Mouse (Mus musculus) cerebellum, postnatal 14 days (tissue): ENCODE results near the gene Sstr5.

Experiments used
- DNase-seq, 2 experiments: peaks; one replicate each; pipeline ENCODE4 v3.0.0; 2021; ENCODE audit warnings: mixed read lengths in 2 of 2

Gene Sstr5

GRCm38 (mm10) chr17:25497013-25497412 lies at the start of gene Sstr5:
Gene Sstr5, minus strand, starts transcription at chr17:25497288.
- DNase-seq = peak in 1 of 2 experiments; percentile 37

- no peak for DNase-seq
Observed at GRCm38 (mm10) chr17:25541768-25542167, 44.7 kb upstream of the Sstr5 start.

GRCm38 (mm10) chr17:25540731-25541130 lies 43.6 kb upstream of the Sstr5 start:
- no peak for DNase-seq

GRCm38 (mm10) chr17:25538945-25539875 lies 42.1 kb upstream of the Sstr5 start:
- peak; percentile 38 to 56 for DNase-seq

GRCm38 (mm10) chr17:25530357-25531022 lies 33.4 kb upstream of the Sstr5 start:
- peak; percentile 34 to 37 for DNase-seq

GRCm38 (mm10) chr17:25522080-25522479 lies 25.0 kb upstream of the Sstr5 start:
- DNase-seq = no peak

GRCm38 (mm10) chr17:25520492-25520891 lies 23.4 kb upstream of the Sstr5 start:
- DNase-seq = no peak

GRCm38 (mm10) chr17:25519511-25519910 lies 22.4 kb upstream of the Sstr5 start:
- DNase-seq = peak in 1 of 2 experiments; percentile 15

GRCm38 (mm10) chr17:25518144-25518543 lies 21.1 kb upstream of the Sstr5 start:
- no peak for DNase-seq

- DNase-seq = no peak
Observed at GRCm38 (mm10) chr17:25516315-25516714, 19.2 kb upstream of the Sstr5 start.

- DNase-seq = no peak
Observed at GRCm38 (mm10) chr17:25514055-25514454, 17.0 kb upstream of the Sstr5 start.

- DNase-seq = no peak
Observed at GRCm38 (mm10) chr17:25511876-25512275, 14.8 kb upstream of the Sstr5 start.

GRCm38 (mm10) chr17:25510074-25510830 lies 13.2 kb upstream of the Sstr5 start:
- DNase-seq = no peak

GRCm38 (mm10) chr17:25508860-25509577 lies 11.9 kb upstream of the Sstr5 start:
- DNase-seq = peak; percentile 70 to 82

- peak; percentile 86 to 89 for DNase-seq
Observed at GRCm38 (mm10) chr17:25507799-25508198, 10.7 kb upstream of the Sstr5 start.

- DNase-seq = no peak
Observed at GRCm38 (mm10) chr17:25502599-25502998, 5.5 kb upstream of the Sstr5 start.

GRCm38 (mm10) chr17:25482092-25482491 lies 15.0 kb downstream of the Sstr5 start:
- DNase-seq = no peak

- no peak for DNase-seq
Observed at GRCm38 (mm10) chr17:25480820-25481219, 16.3 kb downstream of the Sstr5 start.

- DNase-seq = no peak
Observed at GRCm38 (mm10) chr17:25480152-25480551, 16.9 kb downstream of the Sstr5 start.

- peak; percentile 76 to 77 for DNase-seq
Observed at GRCm38 (mm10) chr17:25475946-25476744, 20.9 kb downstream of the Sstr5 start.

- peak; percentile 59 to 76 for DNase-seq
Observed at GRCm38 (mm10) chr17:25474330-25475077, 22.6 kb downstream of the Sstr5 start.
